Mouse (Mus musculus): Measurements from ENCODE around the gene Slit2. TPM values are rescaled to one million over a fixed set of nuclear protein-coding genes. Genes with fewer than 3 reads are reported as not detected.

Gene Slit2
- total RNA-seq, 2 experiments from 2014 or later: not detected

DNA sequence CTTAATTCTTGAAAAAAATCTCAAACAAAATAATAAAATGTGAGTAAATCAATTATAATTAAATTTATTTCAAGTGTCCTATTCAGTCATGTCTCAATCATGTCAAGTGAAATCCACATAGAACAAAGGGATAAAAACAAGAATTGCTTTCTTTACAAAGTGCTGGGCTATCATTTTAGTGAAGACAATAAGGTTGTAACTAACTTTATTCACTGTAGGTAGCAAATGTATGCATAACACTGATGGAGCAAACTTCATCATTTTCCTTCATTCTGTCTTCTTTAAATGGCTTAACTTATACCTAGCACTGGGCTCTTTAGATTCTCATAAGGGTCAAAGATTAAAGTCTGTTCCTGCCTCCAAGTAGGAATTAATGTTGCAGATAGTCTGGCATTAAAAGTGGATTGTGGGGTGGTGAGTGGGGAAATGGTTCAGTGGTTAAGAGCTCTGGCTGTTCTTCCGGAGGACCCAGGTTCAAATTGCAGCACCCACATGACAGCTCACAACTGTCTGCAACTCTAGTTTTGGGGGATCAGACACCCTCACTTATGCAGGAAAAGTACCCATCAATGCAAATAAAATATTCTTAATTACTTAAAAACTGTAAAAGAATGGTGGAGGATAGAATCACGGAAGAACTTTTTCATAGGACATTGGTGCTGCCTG, 363.2 kb downstream of the Slit2 start:
- no peak for ATAC-seq (replicated peaks; ENCODE audit: poor library complexity)

DNA sequence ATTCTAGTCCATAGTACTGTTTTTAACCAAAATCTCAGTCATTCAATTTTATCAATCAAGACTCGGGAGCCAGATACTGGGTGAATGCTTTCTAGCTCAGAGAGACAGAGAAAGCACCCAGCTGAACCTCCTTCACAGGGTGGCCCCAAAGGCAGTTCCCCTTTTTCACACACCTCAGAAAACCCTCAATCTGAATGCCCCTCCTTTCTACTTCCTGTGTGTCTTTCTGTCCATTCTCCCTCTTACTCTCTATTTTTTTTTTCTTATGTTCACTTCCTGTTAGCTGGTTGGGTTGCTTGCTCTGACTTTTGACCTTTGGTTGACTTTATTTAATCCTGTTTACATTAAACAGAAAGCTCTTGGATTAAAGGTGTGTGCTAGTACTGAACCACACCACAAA, 366.4 kb downstream of the Slit2 start:
- peak; percentile 72 for ATAC-seq (replicated peaks; ENCODE audit: poor library complexity)

Measured in megakaryocyte progenitor cell, adult 5-6 weeks (primary cell).